Mouse (Mus musculus) erythroid progenitor cell, adult 5-6 weeks (primary cell): Measurements from ENCODE around the gene Arhgap11a. TPM values are rescaled to one million over a fixed set of nuclear protein-coding genes. Genes with fewer than 3 reads are reported as not detected.
A peak's percentile ranks its signal among the peaks of the same experiment; 100 is the strongest.

Experiments
- ATAC-seq: replicated peaks from 2 replicates; pipeline ENCODE4 v1.8.0; 2016; ENCODE audit warnings: moderate number of reproducible peaks, mild to moderate bottlenecking, moderate TSS enrichment, inconsistent platforms; ENCODE audit not compliant: poor library complexity, low FRiP score, severe bottlenecking
- total RNA-seq, 2 experiments: library from RNA; stranded (forward) in 1 of 2; stranded (reverse) in 1 of 2; fragments of 150-400 nt in 1 of 2; fragments of 186-747, 209-891 nt in 1 of 2; gene quantifications; 2 replicates each; pipeline versions ENCODE4 v1.2.3 to v1.2.4; 2015 to 2017; ENCODE audit warnings: low replicate concordance in 2 of 2

The Arhgap11a gene
- total RNA-seq (2015; ENCODE audit: low replicate concordance) = 97.7 and 118 TPM in 2 replicates
- 134 and 154 TPM in 2 replicates for total RNA-seq (2017; ENCODE audit: low replicate concordance)

DNA sequence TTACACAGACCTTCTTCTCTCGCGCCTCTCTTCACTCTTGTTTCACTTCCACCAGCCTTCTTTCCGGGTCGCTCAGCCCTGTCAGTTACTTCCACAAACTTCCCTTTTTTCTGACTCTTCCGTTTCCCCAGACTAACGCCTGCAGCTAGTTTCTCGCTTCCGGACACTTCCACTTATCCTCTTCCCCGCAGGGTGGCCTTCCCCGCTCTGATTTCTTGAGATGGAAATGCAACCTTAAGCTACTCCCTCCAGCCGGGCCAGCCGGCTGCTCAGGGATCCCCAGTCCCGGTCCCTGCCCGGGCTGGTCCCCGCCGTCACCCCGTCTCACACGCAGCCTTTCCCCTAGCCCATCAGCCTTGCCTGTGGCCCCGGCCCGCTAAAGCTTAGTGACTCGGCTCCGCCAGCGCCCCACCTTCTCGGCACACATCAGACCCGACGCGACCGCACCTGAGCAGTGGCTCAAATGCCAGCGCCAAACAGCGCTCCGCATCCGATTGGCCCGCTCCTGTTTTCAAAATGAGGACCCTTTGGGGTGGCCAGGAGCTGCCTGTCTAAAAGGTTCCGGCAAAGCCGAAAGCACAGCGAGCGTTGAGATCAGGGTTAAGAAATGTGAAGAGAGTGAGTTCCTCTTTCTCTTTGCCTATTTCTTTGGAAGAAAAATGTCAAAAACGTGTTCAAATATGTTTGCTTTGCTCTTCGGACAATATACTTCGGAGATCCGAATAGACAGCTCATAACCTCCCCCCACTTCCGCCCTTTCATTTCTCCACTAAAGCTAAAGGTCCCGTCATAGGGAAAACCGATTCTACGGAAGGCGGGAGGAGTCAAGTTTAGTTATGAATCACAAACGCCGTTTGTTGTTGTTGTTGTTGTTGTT is at the start of gene Arhgap11a:
Gene Arhgap11a (minus strand): TSS at position 417 of the 877 bp plus-strand sequence.
- ATAC-seq = peak; percentile 93

- ATAC-seq = no peak
Observed at GRCm38 (mm10) chr2:113893385-113894122, 45.1 kb upstream of the Arhgap11a start.

- ATAC-seq = no peak
Observed at GRCm38 (mm10) chr2:113887166-113887565, 38.7 kb upstream of the Arhgap11a start.

DNA sequence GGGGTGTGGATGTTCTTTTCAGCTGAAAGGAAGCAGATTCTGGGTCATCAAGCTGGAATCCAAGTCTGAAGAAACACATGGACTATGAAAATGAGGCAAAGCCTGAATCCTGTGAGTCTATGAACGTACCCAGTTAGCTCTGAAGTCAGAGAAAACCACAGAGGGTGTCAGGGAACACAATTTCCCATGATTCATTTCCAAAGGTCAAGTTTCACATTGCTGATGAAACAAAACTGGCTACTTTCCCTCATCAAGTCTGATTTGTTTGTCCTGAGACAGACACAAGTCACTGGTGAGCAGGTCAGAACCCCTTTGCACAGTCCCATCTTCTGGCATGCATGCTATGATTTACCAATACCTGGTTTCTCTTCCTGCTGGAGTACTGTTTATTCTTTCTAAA is 37.6 kb upstream of the Arhgap11a start:
- no peak for ATAC-seq

- no peak for ATAC-seq
Observed at GRCm38 (mm10) chr2:113870115-113870514, 21.7 kb upstream of the Arhgap11a start.

- no peak for ATAC-seq
Observed at GRCm38 (mm10) chr2:113868404-113868803, 19.9 kb upstream of the Arhgap11a start.

DNA sequence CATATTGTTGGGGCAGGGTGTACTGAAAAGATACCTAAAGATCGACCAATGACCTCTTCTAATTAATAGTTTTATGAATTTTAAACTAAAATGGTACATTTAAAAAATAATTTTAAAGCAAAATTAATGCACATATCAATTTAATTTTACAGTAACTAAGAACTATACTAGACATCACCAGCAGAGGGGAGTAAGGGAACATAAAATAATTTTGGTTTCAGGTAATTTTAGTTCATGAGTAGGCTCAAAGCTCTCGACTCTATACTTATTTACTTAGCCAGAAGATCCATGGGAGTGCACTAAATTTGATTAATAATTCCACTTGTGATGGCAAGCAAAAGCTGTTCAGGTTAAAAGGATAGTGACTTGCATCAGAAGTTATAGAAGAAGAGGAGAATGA is 17.7 kb upstream of the Arhgap11a start:
- no peak for ATAC-seq

DNA sequence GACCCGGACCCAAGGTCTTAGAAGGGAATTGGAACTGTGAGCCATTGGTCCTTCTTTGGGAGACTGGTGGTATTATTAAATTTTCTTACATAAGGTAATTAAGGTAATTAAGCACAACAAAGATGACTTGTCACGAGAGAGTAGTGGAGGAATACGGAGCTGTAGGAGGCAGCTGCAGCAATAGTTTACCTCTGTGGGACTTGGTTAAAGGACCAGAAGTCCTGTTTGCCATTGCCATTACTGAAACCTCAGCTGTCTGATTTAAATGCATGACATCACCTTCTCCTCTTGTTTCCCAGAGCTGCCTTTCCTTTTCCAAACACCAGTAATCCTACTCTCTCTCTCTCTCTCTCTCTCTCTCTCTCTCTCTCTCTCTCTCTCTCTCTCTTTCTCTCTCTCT is 680 bp upstream of the Arhgap11a start:
- peak; percentile 40 for ATAC-seq

- ATAC-seq = peak; percentile 37
Observed at GRCm38 (mm10) chr2:113847678-113848244, 700 bp downstream of the Arhgap11a start.

DNA sequence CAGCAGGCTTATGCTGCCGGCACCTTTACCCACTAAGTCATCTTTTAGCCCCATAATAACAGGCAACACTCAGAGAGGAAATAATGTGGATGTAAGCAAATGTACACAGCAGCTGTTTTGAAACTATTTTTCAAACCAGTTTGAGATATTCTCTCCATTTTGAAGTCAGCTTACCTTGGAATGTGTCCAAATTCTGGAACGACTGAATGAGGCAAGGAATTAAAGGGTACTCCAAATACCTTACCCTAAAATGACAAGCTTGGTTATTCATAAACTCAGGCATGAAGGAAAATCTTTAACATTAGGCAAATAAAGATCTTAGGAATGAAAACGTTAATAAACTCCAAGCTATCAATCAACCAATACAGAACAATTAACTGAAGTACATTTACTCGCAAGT is 3.4 kb downstream of the Arhgap11a start:
- no peak for ATAC-seq

GRCm38 (mm10) chr2:113841656-113842437 is 6.6 kb downstream of the Arhgap11a start:
- ATAC-seq = no peak

- ATAC-seq = no peak
Observed at GRCm38 (mm10) chr2:113839488-113839887, 9.0 kb downstream of the Arhgap11a start.

DNA sequence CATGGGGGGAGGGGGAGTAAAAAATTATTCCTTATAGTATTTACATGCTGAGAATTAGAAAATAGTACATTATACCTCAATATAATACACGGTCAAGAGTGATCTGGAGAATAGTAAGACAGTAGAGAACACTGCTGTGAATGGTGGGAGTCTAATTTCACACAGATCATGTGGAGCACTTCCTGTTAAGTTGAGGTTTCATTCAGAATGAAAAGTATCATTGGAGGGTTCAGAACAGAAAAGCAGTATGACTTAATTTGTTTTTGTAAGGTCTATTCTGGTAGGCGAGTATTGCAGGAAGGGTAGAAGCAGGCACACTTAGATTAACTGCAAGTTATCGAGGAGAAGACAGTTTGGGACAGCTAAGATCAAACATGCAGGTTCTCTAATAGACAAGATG is 13.2 kb downstream of the Arhgap11a start:
- ATAC-seq = no peak

- no peak for ATAC-seq
Observed at GRCm38 (mm10) chr2:113828943-113829882, 19.2 kb downstream of the Arhgap11a start, which contains the start of gene Scg5. TSS of gene Scg5 (minus strand) at chr2:113829121.

DNA sequence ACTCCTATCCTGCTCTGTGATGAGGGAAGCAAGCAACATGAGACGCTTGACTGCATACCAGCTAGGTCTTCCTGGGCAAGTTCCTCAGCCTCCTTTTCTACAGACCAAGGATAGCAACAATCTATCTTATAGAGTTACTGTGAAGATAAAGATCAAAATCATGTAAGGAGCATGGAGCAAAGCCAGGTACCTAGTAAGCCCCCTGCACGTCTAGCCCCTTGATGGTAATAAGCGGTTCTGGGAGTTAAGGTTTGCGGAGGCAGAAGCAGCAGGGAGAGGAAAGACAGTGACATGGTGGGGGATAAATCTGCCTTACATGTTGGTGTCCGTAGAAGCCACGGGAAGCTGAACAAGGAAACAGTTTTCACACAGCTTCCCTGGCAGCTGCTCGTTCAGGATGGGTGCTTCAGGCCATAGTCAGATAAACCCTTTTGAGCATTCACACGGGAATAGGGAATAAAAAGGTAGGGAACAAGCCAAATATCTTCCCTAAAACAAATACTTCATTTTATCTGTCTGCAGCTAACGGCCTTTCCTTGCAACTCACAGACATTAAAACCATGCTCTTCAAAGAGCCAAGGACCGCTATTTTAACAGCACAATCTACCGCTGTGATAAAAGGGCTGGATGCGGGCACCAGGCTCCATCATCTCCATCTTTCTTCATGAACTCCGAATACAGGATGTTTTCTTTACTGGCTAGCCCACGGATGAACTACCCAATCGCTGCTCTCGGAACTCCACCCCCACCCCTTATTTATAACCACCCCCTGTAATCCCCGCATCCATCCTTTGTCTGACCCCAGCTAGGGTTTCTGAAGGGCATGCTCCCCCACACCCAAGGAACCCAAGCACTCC is 20.1 kb downstream of the Arhgap11a start:
- no peak for ATAC-seq

DNA sequence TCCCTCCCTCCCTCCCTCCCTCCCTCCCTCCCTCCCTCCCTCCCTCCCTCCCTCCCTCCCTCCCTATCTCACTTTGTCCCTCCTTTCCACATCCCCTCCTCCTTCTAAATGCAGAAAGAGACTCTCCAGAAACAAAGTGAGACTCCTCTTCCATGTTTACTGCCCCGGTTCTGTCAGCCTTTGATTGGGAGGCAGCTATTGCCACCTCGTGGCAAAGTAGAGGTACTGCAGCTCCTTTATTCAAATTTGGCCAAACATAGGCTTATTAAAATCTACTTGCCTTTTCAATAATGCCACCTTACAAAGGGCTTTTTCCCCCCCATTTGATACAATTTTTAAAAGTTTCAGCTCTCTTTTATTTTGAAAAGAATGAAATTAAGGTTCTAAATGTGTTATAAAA is 24.6 kb downstream of the Arhgap11a start:
- ATAC-seq = no peak

DNA sequence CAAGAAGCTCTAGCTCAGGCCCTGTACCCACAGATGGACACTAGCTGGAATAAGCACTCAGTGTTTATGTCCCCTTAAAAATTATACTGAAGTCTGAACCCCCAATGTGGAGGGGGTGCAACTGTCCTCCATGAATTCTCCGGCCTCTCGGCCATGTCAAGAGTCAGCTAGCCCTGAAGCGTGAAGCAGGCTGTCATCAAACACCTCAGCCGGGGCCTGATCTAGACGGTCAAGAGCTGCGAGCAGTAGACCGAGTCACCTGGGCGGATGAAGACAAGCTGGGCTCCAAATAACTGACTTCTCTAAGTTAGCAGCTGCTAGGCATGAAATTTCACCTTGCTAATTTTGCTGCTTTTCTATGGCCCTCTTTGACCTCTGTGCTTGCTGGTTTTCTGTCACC is 26.1 kb downstream of the Arhgap11a start:
- no peak for ATAC-seq
